Mouse (Mus musculus): ENCODE measurements at regions not wholly inside any gene's neighbourhood (a gene's known extent, or its start where the extent isn't known, plus 50 kb on each side); places are given as distances from the start of the nearest gene placed in this dataset.

DNA sequence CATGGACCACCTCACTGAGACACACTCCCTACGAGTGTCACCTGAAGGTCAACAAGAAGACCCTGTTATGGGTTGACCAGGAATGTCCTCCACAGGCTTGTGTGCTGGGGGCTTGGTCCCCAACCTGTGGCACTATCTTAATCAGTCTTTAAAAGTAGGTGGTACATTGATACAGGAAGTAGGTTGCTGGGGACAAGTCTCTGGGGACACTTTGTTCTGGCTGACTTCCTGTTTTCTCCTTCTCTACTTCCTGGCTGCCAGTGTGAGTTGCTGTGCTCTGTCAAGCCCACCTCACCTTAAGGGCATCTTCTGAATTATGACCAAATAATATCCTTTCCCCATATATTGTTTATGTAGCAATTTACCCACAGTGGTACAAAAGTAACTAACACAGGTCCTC is 96.1 kb downstream of the Cct6b start:
- peak in 1 of 2 experiments; percentile 19 for DNase-seq

DNA sequence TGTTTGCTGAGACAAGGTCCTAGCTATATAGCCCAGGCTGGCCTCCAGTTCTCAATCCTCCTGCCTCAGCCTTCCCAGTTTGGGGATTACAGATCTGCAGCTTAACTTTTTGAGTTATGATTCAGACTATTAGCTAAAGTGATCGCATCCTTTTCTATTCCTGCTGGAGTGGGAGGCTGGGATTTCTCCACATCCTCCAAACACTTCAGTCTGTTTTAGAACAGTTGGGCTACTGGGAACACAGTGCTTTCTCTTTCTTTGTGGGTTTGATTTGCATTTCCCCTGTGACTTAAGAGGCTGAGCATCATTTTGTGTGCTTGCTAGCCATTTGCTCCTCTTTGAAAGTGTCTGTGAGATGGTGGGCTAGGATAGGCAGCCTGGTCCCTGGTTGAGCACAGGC is 100.0 kb downstream of the Cct6b start:
- no peak for DNase-seq

DNA sequence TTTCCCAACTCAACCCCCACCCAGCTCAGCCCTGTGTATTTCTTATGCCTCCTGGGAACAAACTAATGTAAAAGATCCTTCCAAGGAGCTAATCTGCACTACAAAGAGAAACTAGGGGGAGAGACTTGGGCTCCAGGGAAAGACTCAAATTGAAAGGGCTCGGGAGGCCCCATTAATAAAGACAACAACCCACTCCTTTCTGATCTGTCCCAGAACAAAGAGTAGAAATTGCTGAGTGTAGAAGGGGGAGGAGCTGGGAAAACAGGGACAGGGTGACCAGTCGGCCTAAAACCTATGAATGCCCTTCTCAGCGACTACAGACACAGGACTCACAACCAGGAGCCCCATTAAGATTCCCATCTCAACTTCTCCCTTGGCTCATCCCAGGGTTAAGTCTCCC is 102.0 kb downstream of the Cct6b start:
- no peak for DNase-seq

DNA sequence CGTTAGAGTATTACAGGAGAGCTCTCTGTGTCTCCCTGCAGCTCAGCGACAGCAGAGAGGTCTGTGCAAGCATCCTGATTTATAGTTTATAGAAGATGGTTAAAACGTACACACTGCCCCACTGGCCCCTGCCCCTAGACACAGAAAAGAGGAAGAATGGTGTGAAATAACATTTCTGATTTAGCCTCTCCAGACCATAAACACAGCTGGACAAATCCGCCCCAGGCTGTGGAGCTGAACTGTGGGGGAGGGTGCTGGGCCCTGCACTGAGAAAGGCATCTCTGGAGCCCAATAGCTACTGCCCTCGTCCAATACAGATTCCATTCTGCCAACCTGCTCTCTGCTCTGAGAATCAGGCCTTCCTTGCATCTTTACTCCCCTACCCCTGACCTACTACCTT is 112.4 kb downstream of the Cct6b start:
- DNase-seq, result no peak

DNA sequence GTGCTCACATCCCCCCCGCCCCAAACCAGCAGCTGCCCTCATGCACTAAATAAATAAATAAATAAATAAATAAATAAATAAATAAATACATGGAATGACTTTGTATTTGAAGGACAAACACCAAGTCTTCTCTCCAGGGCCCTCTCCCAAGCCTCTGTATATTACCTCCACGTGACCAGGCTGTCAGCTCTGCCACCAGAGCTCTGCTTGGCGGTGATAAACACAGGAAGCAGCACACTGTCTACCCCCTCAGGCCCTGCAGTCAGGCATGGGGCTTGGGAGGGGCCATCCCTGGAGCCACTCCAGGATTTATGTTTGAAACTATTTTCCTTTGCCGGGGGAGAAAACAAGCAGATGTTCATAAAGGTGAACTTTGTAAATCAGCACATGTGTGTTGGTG is 125.6 kb downstream of the Cct6b start:
- DNase-seq, result no peak

DNA sequence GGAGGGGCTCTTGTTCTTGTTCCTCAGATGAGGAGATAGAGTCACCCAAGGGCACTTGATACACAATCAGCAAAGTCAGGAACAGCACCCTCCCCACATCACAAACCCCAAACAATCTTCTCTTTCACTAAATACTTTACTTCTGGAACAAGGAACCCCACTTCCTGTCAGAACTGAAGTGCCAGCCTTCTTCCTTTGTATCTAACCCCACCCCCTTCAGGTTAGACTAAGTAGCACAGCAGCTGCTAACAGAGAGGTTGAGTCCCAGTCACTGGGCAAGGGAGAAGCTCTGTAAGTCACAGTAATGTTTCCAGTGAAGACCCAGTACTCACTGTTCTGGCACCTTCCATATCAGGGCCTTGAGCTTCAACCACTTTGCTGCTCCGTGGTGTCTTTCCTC is 131.9 kb downstream of the Cct6b start:
- peak in 1 of 2 experiments; percentile 8 for DNase-seq

DNA sequence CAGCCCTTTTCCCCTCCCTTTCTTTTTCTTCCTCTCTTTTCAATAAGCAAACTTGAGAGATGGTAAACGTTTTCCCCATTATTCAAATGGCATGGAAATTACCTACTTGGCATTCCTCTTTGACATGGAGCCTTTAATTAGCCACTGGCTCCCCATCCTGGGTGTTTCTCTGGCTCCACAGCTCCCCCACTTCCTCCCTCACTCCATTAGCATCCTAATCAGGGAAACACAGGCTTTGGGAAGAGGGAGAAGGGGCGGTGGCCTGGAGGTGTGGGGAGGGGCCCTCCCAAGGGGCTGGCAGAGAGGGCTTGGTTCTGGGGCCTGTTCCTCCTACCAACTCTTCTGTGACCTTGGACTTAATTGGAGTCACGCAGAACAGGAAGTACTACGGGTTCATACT is 132.7 kb downstream of the Cct6b start:
- no peak for DNase-seq

DNA sequence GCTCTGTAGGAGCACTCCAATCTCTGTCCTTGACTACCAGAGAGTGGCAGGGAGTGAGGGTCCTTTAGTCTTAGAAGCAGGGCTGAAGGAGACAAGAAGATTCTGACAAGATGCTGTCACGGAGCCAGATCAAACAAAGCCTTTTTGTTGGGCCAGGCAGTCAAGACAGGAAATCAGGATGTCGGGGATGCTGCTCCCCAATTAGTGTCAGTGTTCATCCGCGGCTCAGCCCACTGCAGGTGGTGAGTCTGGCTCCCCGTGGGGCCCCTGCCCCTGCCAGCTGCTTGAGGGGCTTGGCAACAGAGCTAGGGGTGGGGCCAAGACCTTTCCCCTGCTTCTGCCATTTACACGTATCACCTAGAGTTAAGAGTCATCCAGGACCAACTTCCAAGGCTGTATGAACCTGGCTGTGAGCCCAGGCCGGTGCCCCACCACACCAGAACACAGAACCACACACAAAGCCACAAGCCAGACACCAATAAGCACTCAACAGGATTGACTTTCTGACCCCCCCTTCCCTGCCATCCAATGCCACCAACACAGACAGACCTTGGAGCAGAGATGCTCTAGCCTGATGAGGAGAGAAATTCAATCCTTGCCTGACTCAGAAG is 137.5 kb downstream of the Cct6b start:
- no peak for DNase-seq

DNA sequence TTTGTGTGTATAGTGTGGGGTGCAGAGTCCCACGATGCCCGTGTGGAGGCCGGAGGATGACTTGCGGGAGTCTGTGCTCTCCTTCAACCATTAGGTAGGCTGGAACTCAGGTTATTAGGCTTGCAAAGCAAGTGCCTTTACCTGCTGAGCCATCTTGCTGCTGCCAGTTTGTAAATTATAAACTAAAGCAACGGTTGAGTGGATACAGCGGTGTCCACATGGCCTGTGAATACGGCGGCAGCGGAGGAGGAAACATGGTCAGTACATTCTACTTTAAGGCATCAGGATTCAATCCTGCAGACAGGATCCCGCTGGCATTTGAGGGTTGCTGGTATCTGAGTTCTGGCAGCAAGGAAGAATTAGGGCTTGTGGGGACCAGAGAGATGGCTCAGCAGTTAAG is 143.1 kb downstream of the Cct6b start:
- no peak for DNase-seq

DNA sequence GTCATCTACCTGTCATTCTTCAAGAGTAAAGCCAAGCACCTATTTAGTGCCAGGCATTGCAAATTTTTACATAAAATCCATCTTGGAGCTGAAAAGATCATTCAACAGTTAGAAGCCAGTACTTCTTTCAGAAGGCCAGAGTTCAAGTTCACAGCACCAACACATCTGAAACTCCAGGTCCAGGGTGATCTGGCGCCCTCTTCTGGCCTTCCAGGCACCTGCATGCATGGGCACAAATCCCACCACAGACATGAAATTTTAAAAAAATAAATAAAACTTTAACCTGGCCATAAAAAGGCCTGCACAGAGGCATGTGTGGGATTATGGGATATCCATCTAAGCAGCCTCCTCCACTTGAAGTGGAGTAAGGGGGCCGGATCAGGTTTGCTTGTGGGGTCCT is 144.7 kb downstream of the Cct6b start:
- no peak for DNase-seq

DNA sequence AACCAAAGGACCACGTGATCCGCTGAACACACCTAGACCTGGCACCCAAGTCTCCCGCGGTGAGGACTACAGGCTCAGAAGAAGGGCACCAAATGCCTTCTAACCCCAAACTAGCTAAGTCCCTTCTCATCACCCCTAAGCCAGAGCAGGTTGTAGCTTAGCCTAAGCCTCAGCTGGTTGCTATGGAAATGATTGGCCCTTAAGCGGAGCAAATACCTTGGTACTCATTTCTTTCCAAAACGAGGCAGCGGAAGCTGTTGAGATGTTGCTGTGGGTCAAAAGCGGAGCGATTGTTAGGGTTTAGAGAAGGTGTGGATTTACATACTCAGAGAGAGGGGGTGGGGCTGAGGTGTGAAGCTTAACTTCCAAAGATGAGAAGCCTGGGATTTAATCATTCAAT is 145.7 kb downstream of the Cct6b start:
- DNase-seq, result no peak

DNA sequence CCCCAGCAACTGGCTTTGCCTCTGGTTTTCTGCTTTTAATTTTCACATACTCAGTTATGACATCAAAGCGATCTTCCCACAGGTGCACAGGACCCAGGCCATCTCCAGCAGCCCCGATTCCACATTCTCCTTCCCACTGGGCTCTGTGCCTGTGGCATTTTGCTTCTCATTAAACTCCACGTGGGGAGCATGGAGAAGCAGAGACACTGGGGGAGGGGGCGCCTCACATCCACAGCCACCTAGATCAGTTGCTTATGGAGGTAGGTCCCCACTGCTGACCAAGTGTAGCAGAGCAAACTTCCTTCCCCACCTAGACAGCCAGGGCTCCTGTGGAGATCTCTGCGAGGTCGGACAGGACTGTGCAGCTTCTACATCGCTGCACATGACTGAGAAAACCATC is 147.3 kb downstream of the Cct6b start:
- DNase-seq, result no peak

DNA sequence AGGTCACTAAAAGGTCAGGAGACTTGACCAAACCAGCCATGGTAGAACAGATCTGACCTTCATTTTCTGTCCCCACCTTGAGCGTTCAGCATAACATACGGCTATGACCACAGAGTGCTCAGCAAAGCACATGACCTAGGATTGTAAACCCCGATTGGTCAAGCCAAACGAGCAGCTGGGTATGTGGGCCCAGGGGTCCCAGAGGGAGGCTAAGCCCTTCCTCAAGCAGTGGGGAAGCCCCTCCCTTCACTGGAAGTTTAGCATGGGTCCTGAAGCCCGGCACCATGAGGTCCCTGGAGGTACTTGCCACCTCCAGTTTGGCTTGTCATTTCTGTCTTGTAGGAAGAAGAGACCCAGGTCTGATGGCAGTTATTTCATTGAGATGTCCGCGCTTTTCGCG is 149.8 kb downstream of the Cct6b start:
- no peak for DNase-seq

DNA sequence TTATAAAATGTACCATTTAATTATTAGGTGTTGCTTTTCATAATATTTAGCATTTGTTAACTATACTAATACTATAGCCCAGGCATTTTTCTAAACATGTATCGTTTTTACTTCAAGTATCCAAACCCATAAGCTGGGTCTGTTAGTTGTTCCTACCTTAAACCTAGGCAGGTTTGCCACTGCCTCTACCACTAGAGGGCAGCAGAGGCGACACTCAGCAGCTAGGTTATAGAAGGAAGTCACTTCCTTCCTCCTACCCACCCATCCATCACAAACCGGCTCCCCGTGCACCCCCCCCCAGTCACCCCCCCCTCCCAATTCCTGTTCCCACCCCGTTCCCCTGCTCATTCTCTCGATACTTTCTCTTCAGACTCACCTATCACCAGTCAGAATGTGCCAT is 150.6 kb downstream of the Cct6b start:
- peak; percentile 21 to 50 for DNase-seq

DNA sequence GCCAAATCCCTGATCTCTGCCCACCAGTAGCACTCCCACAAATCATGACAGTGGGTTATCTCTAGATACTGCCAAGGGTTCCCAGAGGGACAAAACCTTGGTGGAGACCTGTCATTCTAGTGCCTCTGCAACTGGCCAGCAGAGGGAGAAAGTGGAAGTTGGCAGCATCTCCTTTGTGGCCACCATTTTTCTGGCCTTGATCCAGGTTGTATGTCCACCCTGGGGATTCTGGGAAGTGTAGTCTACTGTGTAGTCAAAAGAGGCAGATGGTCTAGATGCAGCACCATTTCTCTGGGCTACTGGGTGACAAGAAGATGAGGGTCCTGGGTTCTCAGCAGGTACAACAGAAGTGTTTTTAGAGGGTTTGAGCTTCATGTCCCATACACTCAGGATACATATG is 152.1 kb downstream of the Cct6b start:
- no peak for DNase-seq

DNA sequence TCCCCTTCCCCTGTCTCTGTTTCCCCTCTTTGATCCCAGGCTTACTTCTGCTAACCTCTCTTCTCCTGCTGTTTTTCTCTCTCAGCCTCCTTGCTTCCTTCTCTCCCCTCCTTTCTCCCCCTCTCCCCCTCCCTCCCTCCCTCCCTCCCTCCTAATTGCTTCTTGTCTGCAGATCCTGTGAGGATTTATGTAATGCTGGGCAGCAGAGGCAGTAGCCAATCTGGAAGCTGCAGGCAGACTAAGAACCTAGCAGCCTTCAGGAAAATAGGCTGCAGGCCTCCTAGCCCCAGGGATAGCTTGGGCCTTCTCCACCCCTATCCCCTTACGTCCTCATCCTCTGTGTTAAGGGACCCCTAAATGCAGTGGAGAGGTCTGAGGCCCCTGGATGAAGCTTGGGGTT is 155.2 kb downstream of the Cct6b start:
- no peak for DNase-seq

DNA sequence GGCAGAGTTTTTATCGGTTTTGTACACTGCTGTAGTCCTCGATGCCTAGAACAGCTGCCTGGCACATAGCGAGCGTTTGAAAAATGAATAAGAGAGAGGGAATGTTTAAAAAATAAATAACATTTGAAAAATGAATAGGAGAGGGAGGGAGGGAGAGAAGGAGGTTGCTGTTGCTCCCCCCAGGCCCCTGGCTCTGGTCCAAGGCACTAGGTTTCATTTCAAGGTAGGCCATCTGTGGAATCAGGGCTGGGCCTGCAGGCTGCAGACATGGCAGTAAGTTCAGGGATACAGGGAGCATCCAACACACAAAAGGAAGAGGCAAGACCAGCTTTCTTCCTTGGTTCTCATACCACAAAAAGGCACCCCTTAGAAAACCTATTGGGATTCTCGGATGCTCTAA is 156.5 kb downstream of the Cct6b start:
- DNase-seq, result no peak

DNA sequence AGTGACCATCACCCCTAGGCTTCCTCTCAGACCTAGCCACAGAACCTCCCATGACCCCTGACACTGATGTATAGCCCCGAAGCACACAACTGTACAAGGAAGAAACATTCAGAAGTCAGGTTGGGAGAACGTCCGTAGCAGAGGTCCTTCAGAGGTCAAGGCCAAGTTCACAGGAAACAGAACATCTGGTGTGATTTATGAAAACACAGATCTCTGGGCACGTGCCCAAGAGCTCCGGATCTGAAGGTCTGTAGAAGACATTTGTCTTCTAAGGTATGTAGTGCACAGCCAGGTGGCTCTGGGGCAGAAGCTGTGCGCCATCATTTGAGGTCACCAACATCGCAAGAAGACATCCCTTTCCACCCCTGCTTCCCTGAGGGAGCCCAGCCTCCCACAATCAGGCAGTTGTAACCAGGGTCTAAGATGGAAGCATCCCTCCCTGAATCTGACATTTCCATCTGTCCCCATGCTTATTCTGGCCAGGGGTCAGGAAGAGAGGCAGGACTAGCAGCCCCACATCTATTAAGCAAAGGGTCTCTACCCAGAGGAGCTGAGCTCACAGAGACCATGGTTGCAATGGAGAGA is 159.8 kb downstream of the Cct6b start:
- DNase-seq, result no peak

DNA sequence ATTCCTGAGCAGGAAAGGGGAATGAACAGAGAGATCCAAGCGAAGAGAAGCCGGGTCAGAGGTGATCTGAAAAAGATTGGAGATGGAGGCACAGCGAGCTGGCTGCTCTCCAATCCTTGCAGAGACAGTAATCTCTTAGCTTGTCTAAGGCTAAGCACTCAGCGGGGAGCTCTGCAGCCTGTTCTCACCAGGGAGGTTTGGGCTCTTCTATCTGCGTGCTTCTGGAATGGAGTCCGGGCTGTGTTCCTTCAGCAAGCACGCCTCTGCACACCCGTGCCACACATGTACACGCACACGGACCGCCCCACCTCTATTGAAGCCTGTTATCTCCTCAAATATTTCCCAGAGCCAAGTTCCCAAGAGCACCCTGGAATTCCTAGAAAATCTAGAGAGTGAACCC is 161.3 kb downstream of the Cct6b start:
- DNase-seq, result no peak

DNA sequence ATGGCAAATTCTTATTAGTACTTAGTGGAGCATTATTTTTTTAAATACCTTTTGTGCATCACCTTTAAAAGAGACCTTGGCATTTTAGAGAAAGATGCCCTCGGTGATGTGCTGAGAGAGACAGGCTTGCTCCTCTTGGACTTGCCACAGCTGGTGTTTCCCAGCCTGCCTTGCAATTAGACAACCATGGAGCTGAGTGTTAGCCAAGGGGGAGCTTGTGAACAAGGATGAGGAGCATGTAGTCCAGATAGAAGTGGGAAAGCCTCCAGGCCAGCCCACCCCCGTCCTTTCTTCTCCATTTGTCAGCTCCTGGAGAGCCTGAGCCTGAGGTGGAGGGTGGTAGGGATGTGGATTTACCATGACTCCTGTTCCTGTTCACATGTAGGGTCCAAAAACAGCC is 161.9 kb downstream of the Cct6b start:
- DNase-seq, result no peak

DNA sequence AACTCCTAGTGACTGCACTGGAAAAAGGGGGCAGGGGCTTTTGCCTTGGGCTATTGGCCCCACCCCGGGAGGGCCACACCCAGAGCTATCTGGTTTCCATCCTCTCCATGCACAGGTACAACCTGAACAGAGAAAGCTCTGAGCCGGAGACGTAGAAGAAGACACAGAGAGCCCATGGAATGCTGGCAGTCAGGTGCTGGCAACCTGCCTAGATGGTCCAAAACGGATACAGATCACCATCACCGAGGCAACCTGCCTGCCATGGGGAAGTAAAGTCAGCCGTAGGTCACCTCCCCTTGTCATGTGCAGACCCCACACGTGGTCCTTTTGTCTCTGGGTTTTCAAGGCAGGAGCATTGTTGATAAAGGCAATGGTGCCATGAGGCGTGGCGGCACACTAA is 164.0 kb downstream of the Cct6b start:
- DNase-seq, result no peak

DNA sequence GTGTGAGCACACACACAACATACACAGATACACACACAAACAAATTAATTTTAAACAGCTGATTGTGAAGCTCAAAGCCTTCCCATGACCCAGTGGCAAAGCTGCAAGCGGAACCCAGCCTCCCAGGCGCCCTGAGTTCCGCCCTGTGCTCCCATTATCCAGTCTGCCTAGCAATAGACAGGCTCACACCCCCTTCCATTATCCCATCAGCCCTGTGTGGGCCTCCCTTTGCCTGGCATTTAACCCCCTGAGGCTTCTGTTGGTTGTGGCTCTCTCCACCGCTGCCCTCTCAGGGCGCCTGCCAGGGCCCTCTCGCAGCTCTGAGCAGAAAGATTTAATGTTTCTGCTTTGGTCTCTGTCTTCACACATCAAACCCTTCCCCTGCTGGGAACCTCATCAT is 166.4 kb downstream of the Cct6b start:
- no peak for DNase-seq

DNA sequence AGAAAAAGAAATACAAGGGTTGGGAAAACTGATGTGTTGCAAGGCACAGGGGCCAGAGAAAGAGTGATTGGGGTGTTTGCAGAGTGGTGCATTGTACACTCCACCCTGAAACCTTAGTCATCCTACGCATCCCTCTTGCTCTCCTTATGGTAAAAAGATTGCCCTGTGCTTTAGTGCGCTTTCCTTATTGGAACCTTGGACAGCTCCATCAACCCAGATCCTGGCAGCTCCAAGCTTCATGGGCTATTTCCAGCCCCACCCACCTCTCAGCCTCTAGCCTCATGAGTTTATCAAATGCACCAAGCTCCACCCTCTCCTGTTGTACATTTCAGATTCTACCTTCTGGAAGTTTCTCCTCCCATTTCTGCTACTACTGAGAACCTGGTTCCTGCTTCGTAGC is 167.3 kb downstream of the Cct6b start:
- no peak for DNase-seq

DNA sequence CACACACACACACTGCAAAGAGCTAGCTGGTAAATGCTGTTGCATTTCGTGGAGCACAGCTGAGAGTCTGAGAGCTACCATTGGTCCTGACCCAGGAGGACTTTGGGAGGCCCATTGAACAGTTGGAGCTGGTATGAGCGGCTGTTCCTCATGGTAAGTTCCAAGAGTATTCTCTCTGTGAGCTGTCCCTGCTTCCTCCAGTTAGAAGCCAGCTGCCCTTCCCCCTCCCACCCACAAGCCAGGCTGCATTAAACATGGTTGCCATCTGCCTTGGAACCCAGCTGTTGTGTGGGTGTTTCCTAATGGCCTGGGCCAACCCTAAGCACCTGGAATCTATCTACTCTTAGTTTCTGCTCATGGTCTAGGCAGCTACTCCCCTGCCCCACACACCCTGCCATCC is 174.4 kb downstream of the Cct6b start:
- DNase-seq, result no peak

DNA sequence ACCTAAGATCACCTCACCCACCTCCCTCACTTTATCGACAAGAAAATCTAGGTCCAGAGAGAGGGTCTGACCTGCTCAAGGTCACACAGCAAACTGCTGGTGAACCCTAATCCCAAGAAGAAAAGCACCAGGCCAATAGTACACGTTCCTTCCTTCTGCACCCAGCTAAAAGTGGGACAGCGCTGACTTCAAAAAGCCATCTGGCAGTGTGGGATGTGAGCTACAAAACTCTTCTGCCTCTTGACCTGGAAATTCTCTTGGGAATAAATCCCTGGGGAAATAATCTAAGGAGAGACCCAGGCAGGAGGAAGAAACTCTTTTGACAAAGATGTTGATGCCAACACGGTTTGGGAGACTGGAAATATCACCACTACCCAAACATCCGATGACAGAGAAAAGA is 175.4 kb downstream of the Cct6b start:
- DNase-seq, result no peak
